1 mouse cellular context compared by ENCODE assay signal in genomic region chr2:14229149-14229548, GRCm38 (mm10).
TF ChIP-seq lines count a peak whose summit lies in the region.

TSS of gene Mrc1 (plus strand) at chr2:14229392.

TF ChIP-seq in CH12.LX, 34 proteins besides CTCF, POLR2A, EP300 and RAD21 (continued from another document):
- TF ChIP-seq JUND (conservative IDR thresholded peaks at IDR 0.05; ENCODE audit: low read depth, low read length) (no peak), PAX5 (IDR thresholded peaks at IDR 0.05; ENCODE audit: low read length) (no peak), SIN3A (IDR thresholded peaks at IDR 0.05; ENCODE audit: low read length) (no peak)
